ENCODE assay signal across 8 mouse cellular contexts in the genomic region with DNA sequence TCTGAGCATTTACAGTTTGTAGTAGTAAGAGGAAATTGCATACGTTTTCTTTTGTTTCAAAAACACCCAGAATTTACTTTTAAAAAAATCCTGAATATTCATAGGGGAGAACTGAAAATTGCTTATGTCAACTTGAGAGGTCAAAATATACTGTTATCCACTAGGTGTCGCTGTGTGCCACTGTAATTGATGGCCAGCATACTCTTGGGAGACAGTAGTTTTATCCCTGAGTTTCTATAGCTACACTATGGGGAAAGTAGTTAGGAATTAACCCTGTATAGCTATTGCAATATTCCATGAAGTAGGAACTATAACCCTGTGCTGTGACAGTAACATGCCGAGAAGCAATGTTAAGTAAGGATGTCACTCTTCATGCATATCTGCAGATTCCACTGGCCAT. TPM values are rescaled to one million over a fixed set of nuclear protein-coding genes. Genes with fewer than 3 reads are reported as not detected.
DNase-seq lines count a peak whose midpoint lies in the region; ATAC-seq and TF ChIP-seq lines count a peak whose summit lies in the region.

No protein-coding gene starts in this region.

- no peak for TF ChIP-seq EP300 in CH12.LX (IDR thresholded peaks at IDR 0.05; ENCODE audit: low read length)

- H3K9me3 ChIP-seq in kidney, postnatal 0 days (replicated peaks; ENCODE audit: low read length): no peaks in the 10 kb centered on the region
- H3K9me3 ChIP-seq in kidney, embryonic 14.5 days (ENCODE audit: control insufficient read depth, low read length): no peaks in the 10 kb centered on the region
- no peaks in the 10 kb centered on the region for H3K9me3 ChIP-seq in CH12.LX (replicated peaks; ENCODE audit: low read length)
- H3K9me3 ChIP-seq in neural tube, embryonic 11.5 days (ENCODE audit: control insufficient read depth, low read length): no peaks in the 10 kb centered on the region

- DNase-seq in kidney, postnatal 0 days (ENCODE audit: low spot score): peak; percentile 66
- DNase-seq in CH12.LX (ENCODE audit: extremely low read depth): peak; percentile 77
- DNase-seq in embryo, embryonic 9.5 days (ENCODE audit: extremely low spot score): peak; percentile 42
- DNase-seq in left cerebral cortex, adult 2 months (ENCODE audit: extremely low spot score in 1 of 2, low spot score in 2 of 2): peak; percentile 32 to 35
- peak; percentile 35 for DNase-seq in neural tube, embryonic 11.5 days (ENCODE audit: low spot score)
- DNase-seq in urinary bladder, adult 2 months (ENCODE audit: low spot score): no peak

- H3K9ac ChIP-seq in kidney, postnatal 0 days (ENCODE audit: low read depth, low read length): no peak overlapping the region
- no peak overlapping the region for H3K9ac ChIP-seq in kidney, embryonic 14.5 days (ENCODE audit: low read depth, low read length)
- no peak overlapping the region for H3K9ac ChIP-seq in CH12.LX (ENCODE audit: insufficient read depth, low read depth)
- H3K9ac ChIP-seq in neural tube, embryonic 11.5 days (ENCODE audit: low read length): no peak overlapping the region

- H3K4me3 ChIP-seq in kidney, postnatal 0 days (replicated peaks; ENCODE audit: low read depth, low read length): no peak overlapping the region
- H3K4me3 ChIP-seq in kidney, embryonic 14.5 days (ENCODE audit: low read length): no peak overlapping the region
- H3K4me3 ChIP-seq in CH12.LX (replicated peaks in 1 of 3; ENCODE audit: low read depth in 2 of 3, low read length in 2 of 3, poor library complexity in 1 of 3): no peak overlapping the region
- no peak overlapping the region for H3K4me3 ChIP-seq in left cerebral cortex, adult 2 months
- no peak overlapping the region for H3K4me3 ChIP-seq in neural tube, embryonic 11.5 days (ENCODE audit: low read depth, low read length)

- dilution Hi-C loops in CH12.LX (cut with MboI; ENCODE audit: extremely low pct_ligation_motif_present, extremely low pct_unique_long_range_greater_than_20kb, low sequenced_read_pairs): no loop called here

- peak; percentile 81 for TF ChIP-seq CTCF in kidney, postnatal 0 days (IDR thresholded peaks at IDR 0.05; ENCODE audit: low read depth)
- TF ChIP-seq CTCF in CH12.LX (conservative IDR thresholded peaks at IDR 0.05 in 1 of 2, IDR thresholded peaks at IDR 0.05 in 1 of 2; ENCODE audit: low read depth in 2 of 2, low read length in 2 of 2): peak; percentile 49 to 87; a peak in 3 of 4 replicates
- peak; percentile 78 for TF ChIP-seq CTCF in left cerebral cortex, adult 2 months (IDR thresholded peaks at IDR 0.05)

- H3K4me2 ChIP-seq in kidney, postnatal 0 days (ENCODE audit: low read length): no peak overlapping the region
- no peak overlapping the region for H3K4me2 ChIP-seq in kidney, embryonic 14.5 days (replicated peaks; ENCODE audit: low read depth, low read length)
- no peak overlapping the region for H3K4me2 ChIP-seq in CH12.LX (ENCODE audit: insufficient read depth, low read depth, poor library complexity, severe bottlenecking)
- H3K4me2 ChIP-seq in neural tube, embryonic 11.5 days (ENCODE audit: low read depth): no peak overlapping the region

- no peak for TF ChIP-seq POLR2A in CH12.LX (IDR thresholded peaks at IDR 0.05; ENCODE audit: low read depth, low read length)

- H3K27me3 ChIP-seq in kidney, postnatal 0 days (ENCODE audit: insufficient read depth, low read length): no peaks in the 10 kb centered on the region
- H3K27me3 ChIP-seq in kidney, embryonic 14.5 days (ENCODE audit: control insufficient read depth, insufficient read depth, low read length): no peaks in the 10 kb centered on the region
- no peaks in the 10 kb centered on the region for H3K27me3 ChIP-seq in CH12.LX (replicated peaks)
- H3K27me3 ChIP-seq in neural tube, embryonic 11.5 days (ENCODE audit: control insufficient read depth, insufficient read depth, low read length): no peaks in the 10 kb centered on the region

- H3K4me1 ChIP-seq in kidney, postnatal 0 days (replicated peaks; ENCODE audit: insufficient read depth, low read length): no peaks in the 10 kb centered on the region
- no peaks in the 10 kb centered on the region for H3K4me1 ChIP-seq in kidney, embryonic 14.5 days (ENCODE audit: control insufficient read depth, insufficient read depth, low read length)
- peaks cover 5 to 37% of the 10 kb centered on the region in 2 experiments; a peak in 3 of 4 replicates for H3K4me1 ChIP-seq in CH12.LX (ENCODE audit: control insufficient read depth in 1 of 2, insufficient read depth in 2 of 2)
- no peaks in the 10 kb centered on the region for H3K4me1 ChIP-seq in neural tube, embryonic 11.5 days (ENCODE audit: control insufficient read depth, insufficient read depth, low read length)

- H3K27ac ChIP-seq in kidney, postnatal 0 days: no peak overlapping the region
- no peak overlapping the region for H3K27ac ChIP-seq in kidney, embryonic 14.5 days (ENCODE audit: low read depth, low read length)
- peak overlapping the region; percentile 13; the same call in 1 of the 2 replicates for H3K27ac ChIP-seq in CH12.LX (ENCODE audit: insufficient read depth, low read depth)
- no peak overlapping the region for H3K27ac ChIP-seq in left cerebral cortex, adult 2 months
- H3K27ac ChIP-seq in neural tube, embryonic 11.5 days (ENCODE audit: low read depth, low read length): no peak overlapping the region

- in situ Hi-C loops in CH12.LX (cut with MboI; ENCODE audit: low pct_ligation_motif_present, low pct_unique_long_range_greater_than_20kb, low sequenced_read_pairs): loop anchor here (25.0 kb wide), 2 partner anchors 185 to 410 kb away; a partner anchor contains a TSS

- 26% methylated on average over 3 of the region's 3 CpGs for WGBS in kidney, postnatal 0 days
- 27% methylated on average over 3 of the region's 3 CpGs for WGBS in kidney, embryonic 14.5 days
- 32% methylated on average over 3 of the region's 3 CpGs for WGBS in neural tube, embryonic 11.5 days

- TF ChIP-seq RAD21 in CH12.LX (IDR thresholded peaks at IDR 0.05; ENCODE audit: low read depth, low read length): peak; percentile 93

- no peaks in the 10 kb centered on the region for H3K36me3 ChIP-seq in kidney, postnatal 0 days (ENCODE audit: insufficient read depth, low read length)
- H3K36me3 ChIP-seq in kidney, embryonic 14.5 days (ENCODE audit: control insufficient read depth, insufficient read depth, low read length): no peaks in the 10 kb centered on the region
- no peaks in the 10 kb centered on the region for H3K36me3 ChIP-seq in CH12.LX (replicated peaks in 1 of 2; ENCODE audit: control insufficient read depth in 1 of 2, insufficient read depth in 1 of 2, low read length in 1 of 2)
- H3K36me3 ChIP-seq in neural tube, embryonic 11.5 days (ENCODE audit: control insufficient read depth, insufficient read depth, low read length): no peaks in the 10 kb centered on the region

- 0 out of 2 replicates have a peak, but pooled peaks have one; percentile 46 for ATAC-seq in kidney, postnatal 0 days (replicated peaks; ENCODE audit: low FRiP score, low read depth)
- no peak for ATAC-seq in kidney, embryonic 14.5 days (ENCODE audit: low FRiP score, low TSS enrichment)
- peak; percentile 71 for ATAC-seq in activated CD4-positive, CD25-positive, alpha-beta regulatory T cell, adult 4 months
- 0 out of 2 replicates have a peak, but pooled peaks have one; percentile 17 for ATAC-seq in neural tube, embryonic 11.5 days (ENCODE audit: insufficient read depth, low FRiP score, low TSS enrichment)

- H3K79me2 ChIP-seq in CH12.LX (replicated peaks; ENCODE audit: control insufficient read depth, extremely low read depth, insufficient read depth, poor library complexity, severe bottlenecking): no peaks in the 10 kb centered on the region

- intact Hi-C loops in left cerebral cortex, adult 2 months (cut with DNase I): loop anchor here (2.0 to 5.0 kb wide), 4 partner anchors 45 to 395 kb away; no protein-coding TSS in a partner anchor

TF ChIP-seq in CH12.LX, 34 proteins besides CTCF, POLR2A, EP300 and RAD21:
- peak; percentile 91 for TF ChIP-seq SMC3 (IDR thresholded peaks at IDR 0.05; ENCODE audit: low read depth, low read length)
- TF ChIP-seq SIN3A (IDR thresholded peaks at IDR 0.05; ENCODE audit: low read length): no peak
- TF ChIP-seq TBP (conservative IDR thresholded peaks at IDR 0.05; ENCODE audit: low read depth, low read length): no peak
- TF ChIP-seq JUN (IDR thresholded peaks at IDR 0.05; ENCODE audit: insufficient read depth, low read depth, low read length): no peak
- TF ChIP-seq ETS1 (conservative IDR thresholded peaks at IDR 0.05; ENCODE audit: low read depth, low read length): no peak

RNA-seq across cellular contexts. Expression of a gene that starts 20.5 kb away (rescaled TPM):
- polyA plus RNA-seq in kidney, postnatal 0 days (2015; fragmentation: Nextera tagmentation; extraction: Ambion mirVana): not detected in 2 replicates
- not detected in 2 replicates for polyA plus RNA-seq in kidney, embryonic 14.5 days (2014; fragmentation: Nextera tagmentation; extraction: Ambion mirVana)
- total RNA-seq in CH12.LX (2012; rRNA removed) (149 and 168 TPM in 2 replicates), CH12.LX (2014; rRNA removed) (1,247 and 1,500 TPM in 2 replicates)
- polyA plus RNA-seq in CH12.LX (2012; ENCODE audit: insufficient read length, low read depth): 619 and 698 TPM in 2 replicates
- under 1 TPM in 1 of 2 experiments, not detected in 1; 0.83 TPM for polyA plus RNA-seq in activated CD4-positive, CD25-positive, alpha-beta regulatory T cell, adult 4 months (2017; shearing (Covaris generic))
- total RNA-seq in left cerebral cortex, adult 2 months (2021): under 1 TPM; 0.54 to 0.61 TPM
- 0.85 and 0.93 TPM in 2 replicates for polyA plus RNA-seq in neural tube, embryonic 11.5 days (2014; fragmentation: Nextera tagmentation; extraction: Ambion mirVana)
- polyA plus RNA-seq in urinary bladder, adult 2 months (2012; rRNA removed): 0.04 and 0.08 TPM in 2 replicates

RNA-seq across cellular contexts. Expression of a gene that starts 51.4 kb away (rescaled TPM):
- 0.17 and 0.25 TPM in 2 replicates for polyA plus RNA-seq in kidney, postnatal 0 days (2015; fragmentation: Nextera tagmentation; extraction: Ambion mirVana)
- not detected in 2 replicates for polyA plus RNA-seq in kidney, embryonic 14.5 days (2014; fragmentation: Nextera tagmentation; extraction: Ambion mirVana)
- total RNA-seq in CH12.LX (2012; rRNA removed) (3.1 and 3.2 TPM in 2 replicates), CH12.LX (2014; rRNA removed) (25.2 and 35.2 TPM in 2 replicates)
- polyA plus RNA-seq in CH12.LX (2012; ENCODE audit: insufficient read length, low read depth): 3.6 and 4.6 TPM in 2 replicates
- 100 to 1,000 TPM; 666 to 670 TPM for polyA plus RNA-seq in activated CD4-positive, CD25-positive, alpha-beta regulatory T cell, adult 4 months (2017; shearing (Covaris generic))
- total RNA-seq in left cerebral cortex, adult 2 months (2021): under 1 TPM in 1 of 2 experiments, not detected in 1; 0.51 TPM
- not detected in 2 replicates for polyA plus RNA-seq in neural tube, embryonic 11.5 days (2014; fragmentation: Nextera tagmentation; extraction: Ambion mirVana)
- 4.4 and 15.0 TPM in 2 replicates for polyA plus RNA-seq in urinary bladder, adult 2 months (2012; rRNA removed)

Comparison
In these comparisons a context has a peak if more than half of its experiments do, and no peak if none do; other contexts are left out.
1. RNA of a gene that starts 20.5 kb away (polyA plus RNA-seq): 619 to 698 TPM in CH12.LX; 0.85 to 0.93 TPM in neural tube, embryonic 11.5 days, 0.83 TPM in activated CD4-positive, CD25-positive, alpha-beta regulatory T cell, adult 4 months, 0.04 to 0.08 TPM in urinary bladder, adult 2 months, not detected in kidney, postnatal 0 days and not detected in kidney, embryonic 14.5 days; every median in the first group is over 100 times any median in the second.
2. RNA of a gene that starts 51.4 kb away (polyA plus RNA-seq): 666 to 670 TPM in activated CD4-positive, CD25-positive, alpha-beta regulatory T cell, adult 4 months; 4.4 to 15.0 TPM in urinary bladder, adult 2 months, 3.6 to 4.6 TPM in CH12.LX, 0.17 to 0.25 TPM in kidney, postnatal 0 days, not detected in neural tube, embryonic 11.5 days and not detected in kidney, embryonic 14.5 days; every median in the first group is over 10 times any median in the second.
3. Peak in every context shown above with its lines, with median percentiles within 50 percentile points of each other: CTCF ChIP-seq.